Mouse (Mus musculus) megakaryocyte-erythroid progenitor cell, adult 5-6 weeks (primary cell): ENCODE data around the gene Zfp512. TPM values are rescaled to one million over a fixed set of nuclear protein-coding genes. Genes with fewer than 3 reads are reported as not detected.
A peak's percentile ranks its signal among the peaks of the same experiment; 100 is the strongest.
"Not testable (repeated sequence)": the region's sequence is repeated elsewhere in the genome, so short reads cannot be mapped to it uniquely, and the experiment has no call there.

Experiments used
- ATAC-seq: replicated peaks from 2 replicates; pipeline ENCODE4 v1.8.0; 2016; ENCODE audit warnings: mild to moderate bottlenecking, inconsistent platforms; ENCODE audit not compliant: severe bottlenecking, poor library complexity, low FRiP score, low TSS enrichment
- total RNA-seq, 2 experiments: library from RNA; stranded (forward) in 1 of 2; stranded (reverse) in 1 of 2; fragments of 200-1000, 215-1000 nt in 1 of 2; fragments of >200 nt in 1 of 2; fragmentation: Nextera tagmentation in 1 of 2; gene quantifications; 2 replicates each; pipeline ENCODE4 v1.2.3; 2014 to 2017

Gene Zfp512
- total RNA-seq (2014; fragmentation: Nextera tagmentation), result 22.8 and 23.5 TPM in 2 replicates
- 28.6 and 54.5 TPM in 2 replicates for total RNA-seq (2017)

DNA sequence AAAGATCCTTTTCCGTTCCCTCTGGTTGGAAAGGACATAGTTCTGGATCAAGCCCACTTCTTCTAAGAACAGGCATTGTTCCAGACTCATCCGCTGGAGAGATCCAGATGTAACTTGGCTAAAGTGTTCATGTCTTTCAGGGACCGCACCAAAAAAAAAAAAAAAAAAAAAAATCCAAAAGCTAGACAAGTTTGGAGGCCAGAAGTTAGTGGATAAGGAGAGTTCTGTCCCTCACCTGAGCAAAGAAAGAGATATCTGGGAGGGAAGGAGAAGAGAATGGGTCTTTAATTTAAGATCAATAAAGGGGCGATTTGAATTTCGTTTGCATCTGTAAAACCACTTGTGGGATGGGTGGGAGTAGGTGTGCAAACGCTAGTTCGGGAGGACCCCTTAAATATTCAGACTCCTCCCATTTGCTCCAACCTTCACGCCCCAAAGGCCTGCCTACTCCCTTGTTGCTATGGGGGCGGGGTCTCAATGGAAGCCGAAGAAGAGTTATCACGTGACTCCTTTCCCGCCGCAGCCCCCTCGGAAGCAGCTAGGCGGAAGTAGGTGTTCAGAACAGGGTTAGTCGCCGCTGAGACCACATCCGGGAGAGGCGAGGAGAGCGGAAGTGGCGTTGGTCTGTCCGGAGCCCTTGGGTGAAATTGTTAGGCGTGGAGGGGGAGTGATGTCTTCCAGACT lies at the start of gene Zfp512:
Gene Zfp512, plus strand, starts transcription at position 554 of the 684 bp plus-strand sequence.
- ATAC-seq, result peak; percentile 98

DNA sequence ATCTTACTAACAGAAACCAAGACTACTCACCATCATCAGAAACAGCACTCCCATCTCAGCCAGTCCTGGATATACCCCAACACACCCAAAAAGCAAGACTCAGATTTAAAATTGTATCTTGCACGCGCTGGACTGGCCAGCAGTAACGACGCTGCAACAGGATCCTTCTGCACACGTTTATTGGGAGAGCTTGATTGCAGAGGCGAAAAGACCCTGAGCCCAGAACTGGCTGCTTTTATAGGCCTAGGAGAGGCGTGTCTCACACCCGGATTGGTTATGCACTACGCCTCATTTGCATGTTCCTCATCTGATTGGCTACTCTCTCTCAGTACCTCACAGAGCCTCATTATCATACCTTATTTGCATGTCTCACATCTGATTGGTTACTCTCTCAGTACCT lies 17.5 kb upstream of the Zfp512 start:
- not testable (repeated sequence) for ATAC-seq

DNA sequence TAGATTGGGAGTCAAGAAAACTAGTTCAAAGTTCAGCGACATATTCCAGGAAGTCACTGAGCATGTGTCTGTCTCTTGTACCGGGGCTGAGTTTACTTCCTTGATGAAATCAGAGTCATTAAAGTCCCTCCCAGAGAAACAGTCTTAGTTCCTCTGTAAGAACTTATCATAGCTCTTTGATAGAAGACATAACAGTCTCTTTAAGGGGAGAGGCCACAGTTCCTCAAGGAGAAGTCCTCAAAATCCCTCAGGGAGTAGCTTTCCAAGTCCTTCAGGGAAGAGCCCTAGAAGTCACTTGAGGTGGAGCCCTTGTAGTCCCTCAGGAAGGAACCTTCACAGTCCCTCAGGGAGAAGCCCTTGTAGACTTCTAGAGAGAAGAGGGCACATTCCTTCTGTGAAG lies 895 bp upstream of the Zfp512 start:
- ATAC-seq, result no peak

GRCm38 (mm10) chr5:31452562-31452878 lies 289 bp downstream of the Zfp512 start:
- ATAC-seq, result peak; percentile 37

GRCm38 (mm10) chr5:31452886-31453410 lies 717 bp downstream of the Zfp512 start:
- no peak for ATAC-seq

GRCm38 (mm10) chr5:31467798-31468197 lies 15.6 kb downstream of the Zfp512 start:
- ATAC-seq, result no peak

- ATAC-seq, result no peak
Observed at GRCm38 (mm10) chr5:31469711-31470110, 17.5 kb downstream of the Zfp512 start.

DNA sequence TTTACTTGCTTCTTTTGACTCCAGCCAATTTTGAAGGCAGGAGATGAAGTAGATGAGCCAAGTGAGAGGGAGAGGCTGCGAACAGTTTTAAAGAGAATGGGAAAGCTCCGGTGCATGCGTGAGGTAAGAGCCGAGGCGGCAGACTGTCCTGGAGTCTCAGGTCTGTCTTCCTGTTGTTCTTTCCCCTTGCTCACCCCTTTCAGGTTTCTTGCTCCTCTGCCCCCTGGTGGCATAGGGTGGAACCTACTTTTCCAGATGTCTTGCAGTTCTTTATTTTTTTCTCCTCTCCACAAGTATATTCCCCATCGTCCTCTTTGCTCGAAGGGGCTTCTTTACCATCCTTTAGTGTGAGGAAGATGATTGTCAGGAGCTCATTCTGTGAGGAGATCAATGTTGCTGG lies 18.1 kb downstream of the Zfp512 start:
- peak; percentile 74 for ATAC-seq

GRCm38 (mm10) chr5:31480536-31480935 lies 28.3 kb downstream of the Zfp512 start:
- no peak for ATAC-seq

DNA sequence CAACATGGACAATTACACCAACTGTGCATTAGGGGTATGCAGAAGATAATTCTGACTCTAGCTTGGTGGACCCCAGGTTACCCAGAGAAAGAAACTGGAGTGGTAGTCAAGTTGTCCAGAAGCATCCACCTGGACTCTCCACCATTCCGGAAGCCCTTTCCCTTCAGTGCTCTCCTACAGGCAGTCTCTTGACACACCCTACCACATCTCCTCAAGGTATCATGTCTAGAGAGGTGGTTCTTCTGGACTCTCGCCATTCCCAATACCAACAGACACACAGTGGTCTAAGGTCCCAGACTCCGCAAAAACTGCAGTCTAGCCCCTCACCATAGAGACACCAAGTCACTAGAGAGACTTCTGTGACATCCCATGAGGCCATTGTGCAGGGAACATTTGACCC lies 33.2 kb downstream of the Zfp512 start, which contains the start of gene 4930548H24Rik:
Gene 4930548H24Rik, plus strand, starts transcription at position 301 of the 400 bp plus-strand sequence.
- ATAC-seq, result no peak

DNA sequence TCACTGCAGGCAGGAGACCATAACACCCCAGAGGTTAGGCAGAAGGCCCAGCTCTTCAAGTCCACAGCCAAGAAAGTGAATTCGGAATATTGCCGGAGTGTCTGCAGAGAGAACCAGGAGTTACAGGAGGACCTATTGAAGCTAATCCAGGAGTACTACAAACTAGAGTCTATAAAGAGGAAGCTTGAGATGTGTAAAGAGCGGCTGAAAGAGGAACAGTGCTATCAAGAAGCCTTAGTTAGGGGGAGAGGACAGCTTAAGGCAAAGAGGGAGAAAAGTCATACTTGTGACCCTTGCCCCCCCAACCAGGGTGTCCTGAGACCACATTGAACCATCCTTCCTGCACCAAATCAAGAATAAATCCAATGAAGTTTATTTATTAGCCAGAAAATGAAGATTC lies 35.7 kb downstream of the Zfp512 start:
- ATAC-seq, result no peak

DNA sequence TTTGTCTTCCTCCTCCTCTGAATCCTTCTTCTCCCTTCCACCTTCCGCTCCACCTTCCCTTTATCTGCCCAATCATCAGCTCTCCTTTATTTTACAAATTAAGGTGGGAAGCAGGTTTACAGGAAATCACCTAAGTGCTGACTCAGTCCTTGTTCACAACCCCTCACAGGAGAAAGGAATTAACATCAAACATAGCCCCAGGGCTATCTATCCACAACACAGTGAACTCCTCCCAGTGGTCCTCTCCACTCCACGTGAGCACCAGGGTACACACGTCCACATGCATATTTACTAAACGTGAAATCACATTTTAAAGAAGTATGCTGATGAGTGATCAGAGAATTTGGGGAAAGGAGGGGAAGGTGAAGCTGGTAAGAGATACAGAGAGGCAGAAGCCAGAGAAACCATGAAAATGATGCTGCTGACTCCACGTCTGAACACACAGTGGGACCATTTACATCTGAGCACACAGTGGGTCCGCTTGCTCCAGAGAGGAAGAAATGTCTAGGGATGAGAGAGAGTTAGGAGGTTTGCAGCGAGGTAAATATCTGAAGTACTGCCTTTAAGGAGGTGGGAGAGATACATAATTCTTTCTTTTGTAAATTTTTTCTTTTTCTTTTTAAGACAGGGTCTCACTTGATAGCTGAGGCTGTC lies 37.0 kb downstream of the Zfp512 start:
- no peak for ATAC-seq

GRCm38 (mm10) chr5:31492031-31492430 lies 39.8 kb downstream of the Zfp512 start:
- no peak for ATAC-seq

- ATAC-seq, result peak; percentile 99
Observed at GRCm38 (mm10) chr5:31494513-31495297, 42.5 kb downstream of the Zfp512 start, which contains the start of gene Gpn1. Gene Gpn1, plus strand, starts transcription at chr5:31494741.

DNA sequence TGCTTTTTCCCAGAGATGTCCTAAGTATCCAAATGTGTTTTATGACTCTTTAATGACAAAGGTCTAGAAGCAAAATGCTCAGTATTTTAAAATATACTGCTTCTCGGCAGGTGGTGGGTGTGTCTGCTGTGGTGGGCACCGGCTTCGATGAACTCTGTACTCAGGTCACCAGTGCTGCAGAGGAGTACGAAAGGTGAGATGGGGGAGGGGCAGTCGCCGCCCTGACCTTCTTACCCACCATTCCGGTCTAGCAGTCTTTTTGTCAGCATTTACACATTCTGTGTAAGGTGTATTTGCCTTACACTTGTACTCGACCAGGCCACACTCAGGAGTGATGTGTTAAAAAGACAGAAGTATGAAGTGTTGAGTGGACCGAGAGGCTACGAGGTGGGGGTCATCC lies 52.6 kb downstream of the Zfp512 start:
- no peak for ATAC-seq

DNA sequence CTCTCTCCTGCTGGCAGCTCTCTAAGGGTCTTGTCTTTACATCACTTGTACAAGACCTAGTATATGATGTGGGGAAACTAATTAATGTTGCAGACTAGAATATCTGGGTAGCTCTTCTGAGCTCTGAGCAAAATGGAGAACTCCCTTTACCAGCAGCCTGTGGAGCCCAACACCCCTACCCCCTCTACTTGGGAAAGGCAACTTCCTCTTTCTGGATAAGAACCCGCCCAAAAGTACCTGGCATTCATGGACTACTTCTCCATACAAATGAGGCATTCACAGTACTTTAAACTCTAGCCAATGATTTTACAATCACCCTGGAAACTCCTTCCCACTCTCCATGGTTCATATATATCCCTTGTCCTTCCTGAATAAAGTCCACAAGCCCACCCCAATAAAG lies 60.2 kb downstream of the Zfp512 start:
- ATAC-seq, result no peak

DNA sequence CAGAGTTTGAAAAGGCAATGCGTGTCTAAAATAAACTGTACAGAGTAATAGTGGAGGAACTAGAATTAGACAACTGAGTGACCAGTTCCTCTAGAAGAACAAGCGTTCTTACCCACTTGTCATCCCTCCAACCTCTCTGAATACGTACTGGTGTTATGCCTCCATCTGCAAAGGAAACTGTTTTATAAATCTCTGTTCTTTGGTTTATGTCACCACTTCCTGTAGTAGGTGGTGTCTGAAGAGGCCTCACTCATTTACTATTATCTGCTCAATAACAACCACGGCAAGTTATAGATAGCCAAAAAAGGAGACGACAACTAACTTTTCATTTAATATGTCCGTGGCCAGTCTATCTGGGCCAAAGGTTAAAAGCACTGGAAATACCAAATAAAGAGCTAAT lies 68.3 kb downstream of the Zfp512 start:
- ATAC-seq, result no peak

DNA sequence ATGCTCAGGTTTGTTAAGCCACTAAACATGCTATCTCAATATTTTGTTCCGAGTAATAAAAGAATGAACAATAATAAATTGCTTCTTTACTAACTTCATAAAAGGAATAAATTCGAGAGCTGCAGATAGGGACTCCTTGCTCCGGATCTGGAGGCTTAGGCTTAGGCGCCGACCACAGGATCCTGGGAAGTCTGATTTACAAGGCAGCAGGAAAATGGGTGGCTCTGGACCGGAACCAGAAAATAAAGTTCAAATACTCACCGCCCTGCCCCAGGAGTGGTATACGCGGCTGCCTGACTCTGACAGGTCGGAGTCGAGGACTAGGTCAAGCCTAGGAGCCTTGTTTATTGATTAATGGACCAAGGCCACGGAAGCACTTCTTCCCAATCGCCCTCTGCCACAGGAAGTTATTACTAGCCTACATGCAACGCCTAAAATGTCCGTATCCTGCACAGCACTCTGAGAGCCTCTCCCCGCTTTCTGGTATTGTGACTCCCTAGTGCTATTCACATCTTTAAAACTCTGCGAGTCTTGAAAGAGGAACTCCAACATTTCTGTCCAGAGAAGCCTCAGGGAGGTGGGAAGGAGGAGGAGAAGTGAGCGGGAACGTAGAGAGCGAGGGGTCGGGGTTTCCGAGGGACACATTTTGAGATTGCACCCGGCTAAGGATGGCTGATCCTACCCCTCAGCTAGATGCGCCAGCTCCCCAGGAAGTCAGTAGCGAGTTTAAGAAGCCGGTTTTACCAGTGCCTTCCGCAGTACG lies 74.3 kb downstream of the Zfp512 start, which contains the start of gene Slc4a1ap:
Gene Slc4a1ap, plus strand, starts transcription at position 642 of the 763 bp plus-strand sequence.
- peak; percentile 81 for ATAC-seq

DNA sequence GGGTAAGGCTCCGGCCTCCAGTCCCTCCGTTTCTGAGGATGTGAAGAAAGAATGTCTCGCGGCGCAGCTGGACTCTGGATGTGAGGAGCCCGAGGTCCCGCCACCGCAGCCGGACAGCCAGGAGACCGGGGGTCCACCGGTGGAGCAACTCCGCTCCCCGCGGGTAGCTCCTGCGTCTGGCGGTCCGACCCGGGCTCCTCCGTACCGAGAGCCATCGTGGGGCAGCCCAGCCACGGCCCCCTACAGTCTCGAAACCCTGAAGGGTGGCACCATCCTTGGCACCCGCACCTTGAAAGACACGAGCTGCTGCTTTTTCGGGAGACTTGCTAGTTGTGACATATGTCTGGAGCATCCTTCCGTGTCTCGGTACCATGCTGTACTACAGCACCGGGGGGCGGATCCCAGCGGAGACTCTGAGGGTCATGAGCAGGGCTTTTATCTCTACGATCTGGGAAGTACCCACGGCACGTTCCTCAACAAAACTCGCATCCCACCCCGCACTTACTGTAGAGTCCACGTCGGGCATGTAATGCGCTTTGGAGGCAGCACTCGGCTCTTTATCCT lies 75.0 kb downstream of the Zfp512 start:
- ATAC-seq, result peak; percentile 24
